Mouse (Mus musculus) cerebellum, adult 2 months (tissue): Measurements from ENCODE around the gene Scamp1. TPM values are rescaled to one million over a fixed set of nuclear protein-coding genes. Genes with fewer than 3 reads are reported as not detected.

Source experiments
- DNase-seq, 2 experiments: peaks; one replicate each; pipeline ENCODE4 v3.0.0; 2021
- H3K27ac ChIP-seq: fragments of 200-500 bp; 2 replicates; pipeline ENCODE4 v1.5.1; 2012; ENCODE audit warnings: low read length, control low read depth, inconsistent platforms; ENCODE audit not compliant: insufficient read depth
- H3K27me3 ChIP-seq: fragments of 200-500 bp; 2 replicates; pipeline ENCODE4 v1.6.1; 2012; ENCODE audit warnings: inconsistent platforms, mild to moderate bottlenecking, low read length, moderate library complexity; ENCODE audit not compliant: control insufficient read depth, insufficient read depth
- H3K4me1 ChIP-seq: fragments of 200-500 bp; 2 replicates; pipeline ENCODE4 v1.6.1; 2011; ENCODE audit warnings: low read length; ENCODE audit not compliant: control insufficient read depth, insufficient read depth
- H3K4me3 ChIP-seq: fragments of 200-500 bp; replicated peaks from 2 replicates; pipeline ENCODE3; 2011; ENCODE audit warnings: mild to moderate bottlenecking, low read depth, low read length, control low read depth; ENCODE audit not compliant: insufficient read depth
- CTCF ChIP-seq: fragments of 200-500 bp; IDR thresholded peaks from 2 replicates; pipeline ENCODE4 v1.5.1; 2011; ENCODE audit warnings: low read depth, mild to moderate bottlenecking, control low read depth, low read length, moderate library complexity, borderline replicate concordance; ENCODE audit not compliant: insufficient read depth
- POLR2A ChIP-seq: fragments of 200-500 bp; IDR thresholded peaks from 2 replicates; pipeline ENCODE4 v1.6.1; 2011; ENCODE audit warnings: low read length, control low read depth, borderline replicate concordance; ENCODE audit not compliant: insufficient read depth
- WGBS: fragments of 180-500 bp; shearing (Covaris S2); methylation state at CpG from one replicate; pipeline ENCODE4 v1.1.7; 2018; 5-methylcytosine and 5-hydroxymethylcytosine counted together
- polyA plus RNA-seq: library from polyadenylated mRNA; depleted of rRNA; stranded (reverse); fragments of >200 nt; gene quantifications from 2 replicates; pipeline ENCODE4 v1.2.3, GENCODE M21; 2012

The Scamp1 gene
- polyA plus RNA-seq, 1 experiment = 101 TPM

DNA sequence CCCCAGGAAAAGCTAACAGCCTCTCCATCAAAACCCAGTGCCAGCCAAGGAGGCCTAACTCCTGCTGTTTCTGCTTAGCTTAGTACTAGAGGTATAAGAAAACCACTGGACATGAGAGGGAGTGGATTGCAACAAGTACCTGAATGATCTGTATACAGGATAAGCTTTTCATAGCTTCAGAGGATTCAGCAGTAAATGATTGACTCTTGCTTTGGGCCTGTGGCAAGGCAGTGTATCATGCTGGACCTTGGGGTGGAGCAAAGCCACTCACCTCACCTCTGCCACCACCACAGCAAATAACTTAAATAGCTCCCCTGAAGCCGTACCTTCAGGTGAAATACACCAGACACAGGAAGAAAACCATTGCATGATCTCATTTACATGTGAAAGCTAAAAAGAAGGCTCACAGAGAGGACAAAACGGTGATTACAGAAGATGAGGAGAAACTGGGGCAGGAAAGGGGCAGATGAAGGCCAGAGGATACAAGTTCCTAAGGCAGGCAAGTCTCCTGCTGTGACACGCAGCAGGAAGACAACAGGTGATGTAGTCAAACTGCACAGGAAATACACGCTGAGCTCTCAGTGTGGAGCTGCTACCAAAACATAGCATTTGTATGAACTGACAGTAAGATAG, 43.6 kb downstream of the Scamp1 start:
- no peak for DNase-seq
- no peak for TF ChIP-seq POLR2A
- TF ChIP-seq CTCF = no peak
- WGBS = 48% methylated on average over 4 of the region's 4 CpGs
- Histone ChIP-seq H3K4me3 (no peak overlapping the region), H3K27me3 (no peaks in the 10 kb centered on the region), H3K27ac (no peak overlapping the region), H3K4me1 (peaks cover 25% of the 10 kb centered on the region)

DNA sequence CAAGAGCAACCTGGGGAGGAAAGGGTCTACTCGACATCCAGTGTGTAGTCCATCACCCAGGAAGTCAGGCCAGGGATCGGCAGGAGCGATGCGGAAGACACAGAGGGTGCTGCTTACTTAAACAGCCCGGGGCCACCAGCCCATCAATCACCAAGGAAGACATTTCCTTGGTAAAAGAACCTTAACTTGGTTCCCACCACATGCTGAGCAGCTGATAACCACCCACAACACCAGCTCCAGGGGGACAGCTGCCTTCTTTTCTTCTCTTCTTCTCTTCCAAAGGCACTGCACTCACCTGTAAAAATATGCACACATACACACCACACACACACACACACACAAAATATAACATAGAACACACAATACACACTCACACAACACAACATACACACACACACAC, 44.8 kb downstream of the Scamp1 start:
- WGBS = 80% methylated on average over 5 of the region's 5 CpGs
- Histone ChIP-seq H3K27ac (no peak overlapping the region), H3K4me1 (peaks cover 25% of the 10 kb centered on the region), H3K27me3 (no peaks in the 10 kb centered on the region), H3K4me3 (no peak overlapping the region)
- TF ChIP-seq POLR2A (no peak), CTCF (no peak)
- no peak for DNase-seq

DNA sequence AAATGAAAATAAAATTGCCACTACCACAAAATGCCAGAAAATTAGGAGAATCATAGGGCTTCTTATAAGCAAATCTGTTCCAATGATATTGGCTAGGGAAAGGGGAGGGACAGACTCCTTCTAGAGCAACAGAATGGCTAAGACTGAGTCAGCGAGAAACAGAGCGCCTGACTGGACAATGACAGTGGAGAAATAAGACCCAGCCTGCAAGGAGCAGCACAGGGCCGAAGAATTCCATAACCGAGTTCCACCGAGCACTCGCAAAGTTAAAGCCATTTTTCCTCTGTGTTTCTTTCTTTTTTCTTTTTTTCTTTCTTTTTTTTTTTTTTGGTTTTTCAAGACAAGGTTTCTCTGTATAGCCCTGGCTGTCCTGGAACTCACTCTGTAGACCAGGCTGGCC, 45.5 kb downstream of the Scamp1 start:
- no peak for TF ChIP-seq CTCF
- TF ChIP-seq POLR2A = no peak
- H3K27ac ChIP-seq = no peak overlapping the region
- DNase-seq = no peak
- peaks cover 23% of the 10 kb centered on the region for H3K4me1 ChIP-seq
- H3K27me3 ChIP-seq = no peaks in the 10 kb centered on the region
- no peak overlapping the region for H3K4me3 ChIP-seq
- WGBS = 90% methylated on average over 6 of the region's 6 CpGs

DNA sequence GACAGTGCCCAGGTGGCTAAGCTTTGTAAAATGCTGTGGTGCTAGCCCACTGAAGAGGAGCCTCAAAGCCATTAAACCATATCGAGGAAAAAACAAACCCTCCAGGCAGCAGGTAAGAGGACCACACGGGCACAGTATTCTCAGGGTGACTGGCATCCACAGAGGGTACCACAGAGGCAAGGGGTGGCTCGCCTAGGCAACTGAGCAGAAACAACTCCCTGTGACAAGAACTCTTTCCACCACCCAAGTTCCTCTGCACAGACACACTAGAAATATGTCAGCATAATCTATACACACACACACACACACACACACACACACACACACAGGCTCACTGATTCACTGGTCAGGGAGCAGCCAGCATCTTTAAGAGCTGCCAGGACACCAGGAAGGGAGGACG, 46.2 kb downstream of the Scamp1 start:
- no peak overlapping the region for H3K27ac ChIP-seq
- no peaks in the 10 kb centered on the region for H3K27me3 ChIP-seq
- H3K4me1 ChIP-seq = peaks cover 23% of the 10 kb centered on the region
- 47% methylated on average over 4 of the region's 4 CpGs for WGBS
- TF ChIP-seq CTCF (no peak), POLR2A (no peak)
- no peak for DNase-seq
- no peak overlapping the region for H3K4me3 ChIP-seq

GRCm38 (mm10) chr13:94231871-94232270, 53.8 kb downstream of the Scamp1 start:
- TF ChIP-seq CTCF = no peak
- no peak for TF ChIP-seq POLR2A
- peak in 1 of 2 experiments; percentile 50 for DNase-seq
- 38% methylated on average over 14 of the region's 14 CpGs for WGBS
- H3K27me3 ChIP-seq = no peaks in the 10 kb centered on the region
- no peak overlapping the region for H3K4me3 ChIP-seq
- no peak overlapping the region for H3K27ac ChIP-seq
- H3K4me1 ChIP-seq = peaks cover 5% of the 10 kb centered on the region

DNA sequence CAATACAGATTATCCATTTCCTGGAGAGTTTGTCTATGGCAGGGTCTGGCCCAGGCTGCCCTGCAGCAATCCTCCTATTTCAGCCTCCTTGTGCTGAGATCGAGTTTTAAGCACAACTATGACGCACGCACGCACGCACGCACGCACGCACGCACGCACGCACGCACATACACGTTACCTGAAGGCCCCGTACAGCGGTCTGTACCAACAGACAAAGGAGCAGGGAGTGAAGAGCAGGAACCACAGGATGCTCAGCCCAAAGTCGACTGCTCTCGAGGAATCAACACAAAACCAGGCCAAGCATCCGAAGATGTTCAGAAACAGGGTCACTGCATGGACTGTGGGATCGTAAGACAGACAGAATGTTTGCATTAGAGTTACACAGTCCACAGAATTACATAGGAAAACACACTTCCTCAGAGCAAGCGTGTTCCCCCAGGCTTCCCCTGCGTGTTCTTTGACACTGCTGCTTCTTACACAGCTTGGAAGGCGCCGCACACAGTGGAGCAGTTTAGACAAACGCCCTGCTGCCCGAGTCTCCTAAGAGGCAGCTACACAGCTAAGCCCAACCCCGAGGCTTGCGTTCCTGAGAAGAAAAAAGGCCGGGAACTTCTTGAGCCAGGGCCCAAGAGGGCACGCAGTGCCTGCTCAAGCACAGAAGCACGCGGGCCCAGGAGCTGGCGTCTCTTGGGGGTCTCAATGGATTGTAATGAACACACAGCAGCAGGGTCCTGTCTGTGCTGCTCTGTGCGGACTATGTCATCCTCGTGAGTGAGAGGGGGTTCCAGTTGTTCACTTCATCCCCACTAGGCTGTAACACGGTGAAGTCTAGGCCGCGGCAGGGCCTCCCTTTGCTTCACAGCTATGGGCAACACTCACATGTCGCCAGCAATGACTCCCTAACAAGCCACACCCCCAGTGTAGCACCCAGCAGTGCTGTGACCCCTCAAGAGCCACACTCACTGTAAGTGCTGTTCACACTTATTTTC, 60.6 kb downstream of the Scamp1 start:
- no peaks in the 10 kb centered on the region for H3K27me3 ChIP-seq
- WGBS = 94% methylated on average over 38 of the region's 38 CpGs
- no peak overlapping the region for H3K4me3 ChIP-seq
- DNase-seq = no peak
- TF ChIP-seq CTCF = no peak
- no peak for TF ChIP-seq POLR2A
- no peaks in the 10 kb centered on the region for H3K4me1 ChIP-seq
- no peak overlapping the region for H3K27ac ChIP-seq

DNA sequence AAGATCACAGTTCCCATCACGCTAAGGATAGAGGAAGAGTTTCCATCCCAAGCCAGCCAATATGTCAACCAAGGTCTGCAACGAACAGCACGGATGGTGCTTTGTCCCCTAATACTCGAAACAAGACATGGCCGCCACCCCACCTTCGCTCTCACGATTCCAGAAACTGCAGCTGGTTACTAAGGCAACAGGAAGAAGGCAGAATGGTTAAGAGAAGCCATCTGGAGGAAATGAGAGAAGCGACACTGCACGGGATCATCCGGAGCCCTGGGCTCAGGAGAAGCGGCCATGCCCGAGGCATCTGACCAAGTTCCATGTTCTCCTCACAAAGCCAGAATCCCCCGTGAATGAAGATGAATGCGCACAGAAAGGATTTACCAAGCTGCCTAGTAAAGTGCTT, 62.0 kb downstream of the Scamp1 start:
- Histone ChIP-seq H3K27ac (no peak overlapping the region), H3K27me3 (no peaks in the 10 kb centered on the region), H3K4me1 (no peaks in the 10 kb centered on the region), H3K4me3 (no peak overlapping the region)
- TF ChIP-seq POLR2A = no peak
- no peak for TF ChIP-seq CTCF
- 75% methylated on average over 14 of the region's 14 CpGs for WGBS
- no peak for DNase-seq

GRCm38 (mm10) chr13:94212716-94213115, 72.9 kb downstream of the Scamp1 start:
- H3K27me3 ChIP-seq = no peaks in the 10 kb centered on the region
- H3K27ac ChIP-seq = no peak overlapping the region
- WGBS = 84% methylated on average over 2 of the region's 2 CpGs
- no peaks in the 10 kb centered on the region for H3K4me1 ChIP-seq
- peak; percentile 28; the same call in 1 of the 2 replicates for TF ChIP-seq CTCF
- no peak for TF ChIP-seq POLR2A
- H3K4me3 ChIP-seq = no peak overlapping the region
- no peak for DNase-seq
